Mouse (Mus musculus) frontal cortex, postnatal 25 days (tissue): ENCODE results near the gene Gli2.

Experiments used
- DNase-seq, 2 experiments: peaks; one replicate each; pipeline ENCODE4 v3.0.0; 2022; ENCODE audit warnings: low spot score in 2 of 2

Gene Gli2

DNA sequence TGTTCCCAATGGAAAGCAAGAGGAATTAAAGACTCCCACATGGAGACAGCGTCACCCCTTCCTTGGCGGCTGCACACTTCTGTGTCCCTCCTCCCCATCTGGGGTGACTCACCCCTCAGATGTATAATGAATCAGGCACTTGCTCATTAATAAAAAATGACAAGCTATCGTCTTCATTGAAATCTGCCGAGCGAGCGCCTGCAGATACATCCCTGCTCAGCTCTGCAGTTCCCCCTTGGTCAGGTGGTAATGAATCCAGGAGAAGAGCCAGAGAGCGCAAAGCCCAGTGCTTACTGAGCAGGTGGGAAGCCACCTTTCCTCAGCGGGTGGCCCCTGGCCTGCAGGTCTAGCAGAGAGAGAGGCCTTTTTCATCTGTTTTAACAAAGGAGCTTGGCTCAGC is 112.1 kb downstream of the Gli2 start:
- DNase-seq = peak in 1 of 2 experiments; percentile 4

DNA sequence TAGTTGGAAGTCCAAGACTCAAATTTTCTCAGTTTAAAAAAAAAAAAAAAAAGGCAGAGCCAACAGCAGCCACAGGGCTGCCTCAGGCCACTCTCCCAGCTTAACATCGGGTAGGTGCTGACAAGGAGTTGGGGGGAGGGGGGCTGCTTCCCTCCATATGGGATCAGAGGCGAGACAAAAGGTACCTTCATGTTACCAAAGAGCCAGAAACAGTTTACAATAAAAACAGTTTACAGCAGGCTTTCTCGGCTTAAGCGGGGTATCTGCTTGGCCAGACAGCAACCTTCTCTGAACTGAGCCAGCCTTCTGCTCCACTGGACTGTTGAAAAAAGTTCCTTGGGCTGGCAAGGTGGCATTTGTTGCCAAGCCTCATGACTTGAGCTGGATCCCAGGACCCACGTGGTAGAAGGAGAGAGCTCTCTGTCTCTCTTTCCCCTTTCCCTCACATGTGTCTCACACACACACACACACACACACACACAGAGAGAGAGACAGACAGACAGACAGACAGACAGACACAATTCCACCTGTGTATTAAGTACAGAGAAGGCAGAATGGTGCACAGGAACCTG is 113.1 kb downstream of the Gli2 start:
- DNase-seq = no peak

DNA sequence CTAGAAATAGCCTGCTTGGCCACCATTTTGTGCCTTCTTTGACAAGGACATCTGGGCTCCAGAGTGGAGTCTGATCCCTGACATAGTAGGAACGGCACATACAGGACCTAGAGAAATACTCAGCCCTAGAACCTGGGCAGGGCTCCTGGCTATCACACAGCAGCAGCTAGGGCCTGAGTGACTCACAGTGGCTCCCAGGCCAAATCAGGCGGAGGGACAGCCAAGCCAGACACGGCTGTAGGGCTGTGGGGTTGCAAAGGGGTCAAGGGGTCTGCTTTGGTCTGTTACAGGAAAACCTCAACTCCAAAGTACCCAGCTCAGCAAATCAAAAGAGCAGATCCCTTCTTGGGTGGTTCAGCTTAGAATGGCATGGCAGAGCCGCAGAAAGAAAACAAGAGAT is 115.2 kb downstream of the Gli2 start:
- no peak for DNase-seq

DNA sequence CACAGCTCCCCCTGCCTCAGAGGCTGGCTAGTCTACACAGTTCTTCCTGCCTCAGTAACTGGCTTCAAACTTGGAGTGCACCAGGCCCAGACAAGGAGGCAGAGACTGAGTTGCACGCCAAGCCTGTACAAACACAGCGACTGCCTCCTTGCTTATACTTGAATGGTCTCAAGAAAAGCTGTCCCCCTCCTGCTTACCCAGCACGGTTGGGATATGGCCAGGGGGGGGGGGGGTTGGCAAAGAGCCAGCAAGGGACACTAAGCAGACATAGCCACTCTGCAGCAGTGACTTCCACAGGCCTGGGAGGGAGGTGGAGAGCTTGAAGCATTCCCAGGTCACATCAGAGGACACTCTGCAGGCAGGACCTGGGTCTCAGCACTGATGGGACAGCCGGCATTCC is 117.3 kb downstream of the Gli2 start:
- DNase-seq = no peak

DNA sequence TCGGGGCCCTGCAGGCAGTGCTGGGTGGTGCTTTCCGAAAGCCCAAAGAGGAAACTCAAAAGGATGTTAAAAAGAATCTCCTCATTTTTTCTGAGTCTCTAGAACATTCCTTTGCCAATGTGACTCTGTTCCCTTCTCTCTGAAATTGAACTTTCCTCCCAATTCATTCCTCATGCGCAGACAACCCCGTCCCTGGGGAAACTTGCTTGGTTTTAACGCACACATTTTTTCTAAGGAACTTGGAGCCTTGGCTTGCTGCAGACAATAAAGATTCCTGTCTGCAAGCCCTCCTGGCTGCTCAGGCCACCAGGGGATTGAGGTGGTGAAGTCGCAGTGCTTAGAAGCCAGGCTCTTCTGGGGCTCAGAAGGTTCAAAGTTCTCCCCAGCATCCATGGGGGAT is 117.9 kb downstream of the Gli2 start:
- DNase-seq = no peak

DNA sequence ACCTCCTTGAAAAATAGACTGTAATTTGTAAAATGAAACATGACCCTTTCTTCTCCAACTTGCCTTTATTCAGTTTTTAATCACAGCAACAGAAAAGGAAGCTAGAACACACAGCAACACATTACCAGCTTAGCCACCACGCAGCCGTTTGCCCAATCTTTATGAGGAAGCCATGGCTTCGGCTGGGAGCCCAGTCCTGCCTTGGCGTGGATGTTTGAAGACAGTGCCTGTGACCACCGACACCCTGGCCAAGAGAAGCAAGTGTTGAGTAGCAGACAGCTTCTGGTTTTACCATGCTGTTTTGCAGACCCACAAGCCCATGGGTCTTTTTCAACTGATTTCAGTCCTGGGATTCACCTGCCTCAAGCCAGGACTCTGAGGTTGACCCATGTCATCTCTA is 121.3 kb downstream of the Gli2 start:
- no peak for DNase-seq

DNA sequence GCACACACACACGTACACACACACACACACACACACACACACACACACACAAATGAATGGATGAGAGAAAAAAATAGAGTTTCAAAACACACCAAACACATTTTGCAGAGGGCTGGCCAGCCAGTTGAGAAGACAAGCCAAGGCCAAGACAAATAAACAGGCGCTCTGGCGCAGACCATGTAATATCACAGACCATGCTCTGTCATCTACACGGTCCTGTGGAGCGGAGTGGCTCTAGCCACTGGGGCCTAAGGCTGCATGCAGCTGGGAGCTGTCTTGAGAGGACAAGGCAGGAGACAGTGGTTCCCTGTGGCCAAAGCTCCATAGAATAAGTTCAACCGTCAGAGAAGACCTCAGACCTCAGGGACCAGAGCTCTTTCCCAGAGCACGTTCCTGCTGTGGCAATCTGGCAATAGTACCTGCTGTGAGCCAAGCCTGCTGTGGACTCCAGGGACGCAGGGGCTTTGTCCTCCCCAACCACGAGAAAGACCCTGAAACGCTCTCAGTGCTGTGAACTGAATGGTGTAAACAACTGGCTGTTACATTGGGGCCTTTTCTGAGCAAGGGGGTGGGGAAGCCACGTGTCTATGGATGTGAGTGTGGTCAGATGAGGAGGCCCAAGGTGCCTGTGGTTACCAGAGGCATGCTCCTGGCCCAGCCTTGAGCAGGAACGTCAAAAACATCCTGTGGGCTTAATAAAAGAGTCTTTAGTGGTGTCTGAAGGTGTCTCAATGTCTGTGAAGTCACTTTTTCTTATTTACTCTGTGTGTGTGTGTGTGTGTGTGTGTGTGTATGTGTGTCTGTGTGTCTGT is 125.7 kb downstream of the Gli2 start:
- no peak for DNase-seq

DNA sequence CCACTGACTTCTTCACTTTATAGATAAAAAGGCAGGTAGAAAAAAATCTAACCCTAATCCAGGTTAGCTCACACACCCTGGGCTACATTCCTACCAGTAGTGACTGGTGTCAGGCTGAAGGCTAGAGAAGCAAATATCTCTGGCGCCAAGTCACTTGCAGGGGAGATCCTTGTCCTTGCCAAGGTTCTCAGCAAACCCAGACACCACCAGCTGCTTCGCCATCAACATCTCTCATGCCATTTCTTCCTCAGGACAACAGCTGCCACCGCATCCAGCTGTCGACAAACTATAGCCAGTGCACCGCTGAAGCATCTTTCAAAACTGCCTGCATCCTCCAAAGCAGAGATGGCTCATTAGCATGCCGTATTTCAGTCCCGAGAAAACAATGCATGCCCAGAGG is 126.9 kb downstream of the Gli2 start:
- no peak for DNase-seq

DNA sequence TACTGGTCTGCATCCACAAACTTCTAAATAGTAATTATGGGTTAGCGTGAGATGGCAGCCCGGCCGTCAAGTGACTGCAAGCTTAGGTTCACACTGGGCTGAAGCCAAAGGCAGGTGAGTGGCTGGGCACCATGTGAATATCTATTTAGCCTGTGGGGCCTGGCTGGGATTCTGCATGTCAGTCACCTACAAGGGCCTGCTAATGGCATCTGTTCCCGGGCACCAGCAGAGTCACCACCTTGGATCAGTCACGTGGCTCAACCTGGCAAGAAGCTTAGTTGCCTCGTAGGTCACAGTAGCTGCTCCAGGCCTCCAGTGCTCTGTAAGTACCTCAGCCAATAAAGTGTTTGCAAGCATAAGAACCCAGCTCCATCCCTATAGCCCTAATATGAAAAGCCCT is 131.2 kb downstream of the Gli2 start:
- DNase-seq = no peak

DNA sequence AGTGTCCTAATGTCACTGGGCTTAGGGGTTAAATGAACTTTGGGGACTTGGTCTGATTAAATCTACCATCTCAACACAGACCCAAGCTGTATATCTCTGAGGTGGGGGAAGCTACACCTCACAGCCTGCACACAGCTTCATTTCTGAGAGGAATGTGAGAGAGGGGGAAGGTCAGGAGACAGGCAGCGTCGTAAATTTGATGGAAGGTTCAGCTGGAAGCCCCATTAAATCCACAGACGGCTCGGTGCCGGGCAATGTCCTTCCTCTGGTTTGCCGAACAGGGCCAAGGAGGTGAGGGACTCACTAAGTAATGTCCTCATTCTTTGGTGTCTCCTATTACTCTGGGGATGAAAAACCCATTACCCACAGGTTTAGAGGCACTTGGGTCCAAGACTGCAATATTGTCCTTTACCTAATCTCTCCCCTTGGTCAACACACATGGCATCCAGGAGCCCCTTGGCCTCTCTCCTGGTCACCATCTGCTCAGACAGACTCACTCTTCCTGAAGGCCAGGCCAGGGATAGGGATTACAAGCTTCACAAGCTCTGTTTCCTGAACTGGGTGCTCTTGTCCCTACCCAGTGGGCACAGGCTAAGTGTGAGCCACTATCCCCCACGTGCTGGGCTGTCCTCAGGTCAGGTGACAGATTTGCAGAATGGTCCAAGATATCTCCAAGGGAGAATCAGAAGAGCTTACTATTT is 135.7 kb downstream of the Gli2 start:
- no peak for DNase-seq

DNA sequence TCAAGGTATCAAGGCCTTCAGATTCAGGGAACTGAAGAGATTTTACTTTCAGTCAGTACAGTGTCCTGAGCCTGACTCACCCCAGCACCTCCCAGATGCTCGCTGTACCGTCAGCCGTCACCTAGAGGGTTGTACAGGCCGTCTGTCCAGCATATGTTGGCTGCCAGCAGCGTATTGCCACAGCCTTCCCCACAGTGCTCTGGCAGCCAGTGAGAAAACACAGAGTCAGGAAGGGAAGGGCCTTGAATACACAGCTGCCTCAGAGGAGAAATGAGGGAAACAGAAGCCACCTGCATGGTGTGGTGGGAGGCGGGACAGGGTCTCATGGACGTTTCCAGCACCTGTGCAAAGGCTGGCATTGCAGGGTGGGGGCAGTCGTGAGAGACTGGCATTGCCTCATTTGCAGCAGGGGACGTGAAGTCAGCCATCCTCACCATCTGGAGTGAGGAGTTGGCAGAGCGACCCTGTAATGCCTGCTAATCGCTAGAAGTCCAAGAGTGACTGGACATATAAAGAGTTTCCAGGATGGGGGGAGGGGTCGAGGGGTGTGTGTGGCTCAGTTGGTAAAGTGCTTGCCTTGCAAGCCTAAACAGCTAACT is 136.8 kb downstream of the Gli2 start:
- DNase-seq = no peak

DNA sequence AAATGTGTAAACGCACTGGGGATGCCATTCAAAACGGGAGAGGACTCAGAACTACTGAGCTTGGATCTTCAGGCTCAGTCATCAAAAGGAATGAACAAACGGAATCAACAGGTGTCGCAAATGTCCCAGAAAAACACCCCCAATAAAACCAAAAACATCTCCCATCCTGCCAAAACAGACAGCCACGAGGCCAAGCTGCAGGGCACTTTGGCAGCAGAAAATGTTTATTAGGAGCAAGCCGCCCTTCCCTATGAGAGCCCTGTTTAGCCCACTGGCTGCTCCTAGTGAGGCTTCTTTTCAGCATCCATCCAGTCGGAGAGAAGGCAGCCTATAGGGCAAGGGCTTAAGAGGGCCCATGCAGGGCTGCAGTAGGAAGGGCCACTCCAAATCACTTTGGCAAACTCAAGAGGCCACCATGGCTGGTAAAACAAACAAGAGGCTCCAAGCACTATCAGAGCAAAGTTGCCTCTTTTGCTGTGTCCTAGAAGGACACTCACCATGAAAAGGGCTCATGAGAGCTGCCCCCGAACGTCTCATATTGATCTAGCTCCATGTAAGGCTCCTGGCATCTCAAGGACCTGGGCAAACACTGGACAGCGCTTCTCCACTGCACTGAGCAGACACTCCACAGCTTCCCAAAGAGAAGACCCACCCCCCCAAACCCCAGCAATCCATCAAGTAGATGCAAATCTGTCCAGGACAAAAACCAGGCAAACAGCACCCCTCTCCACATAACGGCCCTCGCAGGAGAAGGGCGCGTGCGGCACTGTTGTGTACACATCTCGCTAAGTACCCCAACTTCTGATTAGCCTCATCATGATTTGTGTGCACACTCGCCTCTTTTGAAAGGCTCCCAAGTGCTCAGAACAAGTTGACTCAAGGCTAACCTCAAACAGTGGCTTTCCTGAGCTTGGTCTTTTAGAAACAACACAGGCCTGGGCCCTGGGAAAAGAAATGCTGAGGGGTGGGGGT is 139.7 kb downstream of the Gli2 start:
- no peak for DNase-seq

DNA sequence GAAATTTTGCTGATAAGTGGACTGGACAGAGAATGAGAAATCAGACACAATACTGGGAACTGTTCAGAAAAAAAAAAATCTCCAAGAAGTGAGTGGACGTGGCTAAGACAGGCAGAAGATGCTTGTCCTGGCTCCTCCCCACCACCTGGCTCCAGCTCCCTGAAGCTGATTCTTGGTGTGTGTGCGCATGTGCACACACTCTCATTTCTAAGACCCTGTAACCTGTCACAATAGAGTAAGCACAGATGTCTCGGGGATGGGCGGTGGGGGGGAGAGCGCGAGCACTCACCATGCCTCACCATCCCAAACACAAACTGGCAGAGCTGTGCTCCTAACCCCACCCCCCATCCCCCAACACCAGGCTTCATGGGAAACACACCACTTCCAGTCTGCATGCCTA is 140.5 kb downstream of the Gli2 start:
- no peak for DNase-seq

DNA sequence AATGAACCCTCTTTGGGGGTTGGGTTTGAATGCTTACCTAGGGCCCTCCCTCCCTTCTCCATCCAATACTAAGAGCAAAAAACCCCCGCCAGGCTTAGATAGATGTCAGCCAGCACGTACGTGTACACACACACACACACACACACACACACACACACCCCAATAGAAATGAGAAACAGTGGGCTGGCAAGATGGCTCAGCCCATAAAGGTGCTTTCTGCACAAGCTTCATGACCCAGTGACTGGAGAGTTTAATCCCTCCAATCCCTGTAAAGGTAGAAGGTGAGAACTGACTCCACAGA is 142.0 kb downstream of the Gli2 start:
- no peak for DNase-seq

DNA sequence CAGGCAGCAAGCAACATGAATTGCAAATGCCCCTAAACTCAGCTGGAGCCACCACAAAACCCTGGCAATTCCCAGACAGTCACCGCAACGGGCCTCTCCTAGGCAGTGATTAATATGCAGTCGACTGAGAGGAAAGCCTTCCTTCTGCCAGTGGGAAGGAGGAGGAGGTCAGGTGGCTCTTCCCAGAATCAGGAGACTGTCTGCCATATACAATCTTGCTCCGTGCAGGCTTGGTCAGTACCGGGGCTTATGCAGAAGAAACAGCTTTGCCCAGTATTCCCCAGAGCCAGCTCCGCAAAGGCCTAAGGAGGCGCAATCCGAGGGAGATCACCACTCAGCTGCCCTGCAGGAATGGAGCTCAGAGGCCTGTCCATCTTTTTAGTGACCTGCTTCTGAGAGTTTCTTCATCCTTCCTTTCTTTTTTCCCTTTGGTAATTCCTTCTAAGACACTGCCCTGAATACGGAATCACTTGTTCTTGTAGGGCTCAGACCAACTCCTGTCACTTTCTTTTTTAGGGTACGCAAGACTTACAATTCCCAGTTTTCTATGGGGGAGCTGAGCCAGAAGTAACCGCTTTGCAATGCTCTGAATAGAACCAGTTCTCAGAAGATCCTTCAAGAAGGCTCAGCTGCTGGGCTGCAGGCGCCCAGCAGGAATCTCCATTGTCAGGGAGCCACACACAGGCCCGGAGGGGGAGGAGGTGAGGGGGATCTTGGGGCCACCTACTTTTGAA is 142.6 kb downstream of the Gli2 start:
- DNase-seq = no peak

DNA sequence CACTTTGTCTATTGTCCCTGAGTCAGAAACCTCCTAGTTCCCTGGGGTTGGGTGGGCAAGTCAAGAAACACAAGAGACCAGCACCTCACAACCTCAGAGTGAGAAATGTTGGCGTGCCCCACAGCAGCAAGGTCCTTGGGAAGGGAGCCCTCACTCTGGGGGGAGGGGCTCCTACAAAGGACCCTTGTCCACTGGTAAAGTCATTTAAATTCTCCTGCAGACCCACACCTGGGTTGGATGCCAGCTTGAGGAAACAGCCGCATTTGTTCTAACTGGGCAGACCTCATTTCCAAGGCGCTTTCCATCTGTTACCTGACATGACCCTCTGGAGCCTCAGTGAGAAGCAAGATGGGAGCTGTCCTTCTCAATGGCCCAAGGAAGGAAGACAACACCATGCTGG is 144.4 kb downstream of the Gli2 start:
- DNase-seq = no peak

DNA sequence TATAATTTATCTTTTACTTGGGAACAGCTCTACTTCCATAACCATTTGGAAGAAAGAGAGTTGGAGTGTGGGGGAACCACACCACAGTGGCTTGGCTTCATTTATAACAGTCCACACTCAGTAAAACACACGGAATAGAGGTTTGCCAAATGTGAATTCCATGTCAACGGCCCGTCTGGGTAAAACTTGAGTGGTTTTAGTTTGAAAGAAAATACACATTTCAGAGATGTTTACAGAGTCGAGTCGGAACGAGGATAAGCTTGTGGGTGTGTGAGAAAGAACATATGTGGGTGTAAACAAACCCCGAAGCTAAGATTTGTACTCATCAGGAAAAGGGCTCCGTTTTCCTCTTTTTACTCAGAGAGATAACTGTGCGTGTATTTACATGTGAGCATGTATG is 145.8 kb downstream of the Gli2 start:
- no peak for DNase-seq

DNA sequence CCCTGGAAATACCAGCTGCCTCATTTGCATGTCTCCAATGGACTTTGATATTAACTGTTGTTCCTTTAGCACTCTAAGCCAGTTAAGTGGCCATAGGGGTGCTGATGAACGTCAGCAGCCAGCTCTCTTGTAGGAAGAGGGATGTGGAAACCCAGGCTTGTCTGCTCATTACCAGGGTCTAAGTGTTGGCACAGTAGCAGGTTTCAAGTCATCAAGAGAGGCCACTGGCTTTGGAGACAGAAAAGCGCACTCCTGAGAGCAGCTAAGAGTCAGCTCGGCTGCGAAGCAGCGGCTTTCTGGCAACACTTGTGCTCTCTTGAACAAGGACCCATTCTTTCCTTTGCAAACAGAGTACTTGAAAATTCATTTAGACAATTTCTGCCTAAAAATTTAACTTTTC is 148.1 kb downstream of the Gli2 start:
- no peak for DNase-seq

DNA sequence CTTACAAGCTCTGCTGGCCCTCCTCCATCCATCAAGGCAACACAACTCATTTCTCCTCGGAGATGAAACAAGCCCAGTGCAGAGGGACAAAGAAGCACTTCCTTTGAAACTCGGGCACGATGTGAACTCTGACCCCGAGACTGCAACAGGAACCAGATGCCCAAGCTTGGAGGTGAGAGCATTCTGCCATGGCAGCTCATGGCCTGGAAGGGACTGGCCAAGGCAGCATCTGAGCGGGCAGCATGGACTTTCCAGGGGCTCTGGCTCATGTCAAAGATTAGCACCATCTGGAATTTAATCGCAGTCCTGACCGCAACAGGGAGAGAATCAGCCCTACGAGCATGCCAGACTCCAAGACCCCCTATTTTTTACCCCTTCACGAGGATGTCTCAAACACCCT is 148.5 kb downstream of the Gli2 start:
- no peak for DNase-seq

DNA sequence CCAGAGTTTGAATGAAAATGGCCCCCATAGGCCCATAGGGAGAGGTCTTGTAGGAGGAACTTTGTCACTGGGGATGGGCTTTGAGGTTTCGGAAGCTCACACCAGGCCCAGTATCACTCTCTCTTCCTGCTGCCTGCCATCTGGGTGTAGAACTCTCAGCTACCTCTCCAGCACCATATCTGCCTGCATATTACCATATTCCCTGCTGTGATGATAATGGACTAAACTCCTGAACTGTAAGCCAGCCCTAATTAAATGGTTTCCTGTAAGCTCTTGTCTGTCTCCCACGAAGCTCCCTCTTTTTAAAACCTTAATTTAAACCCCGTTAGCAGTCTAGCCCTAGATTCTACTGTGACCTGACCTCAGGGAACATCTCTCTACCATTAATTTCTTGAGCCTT is 149.0 kb downstream of the Gli2 start:
- no peak for DNase-seq

DNA sequence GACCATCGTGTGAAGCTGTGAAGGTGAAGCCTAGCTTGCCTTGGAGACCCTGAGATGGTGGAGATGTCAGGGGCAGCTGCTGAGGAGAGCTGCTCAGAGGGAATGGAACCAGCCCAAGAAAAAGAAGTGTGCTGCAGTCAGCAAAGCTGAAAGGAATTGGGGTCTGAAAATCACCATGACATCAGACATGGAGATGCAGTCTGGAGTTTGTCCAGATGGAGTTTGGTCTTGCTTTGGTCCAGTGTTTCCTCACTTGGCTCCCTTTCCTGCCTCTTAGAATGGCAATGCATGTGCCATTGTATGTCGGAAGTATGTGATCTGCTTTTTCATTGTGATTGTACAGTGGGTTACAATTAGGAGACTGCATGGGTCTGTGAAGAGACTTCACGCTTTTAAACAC is 149.7 kb downstream of the Gli2 start:
- no peak for DNase-seq
